In genomic region chr2:180350700-180351099, GRCm38 (mm10) we compare ENCODE assay signal across 9 mouse cellular contexts. TPM values are rescaled to one million over a fixed set of nuclear protein-coding genes. Genes with fewer than 3 reads are reported as not detected.
DNase-seq lines count a peak whose midpoint lies in the region; ATAC-seq and TF ChIP-seq lines count a peak whose summit lies in the region.
"Had no signal": no experiment of that assay in that cellular context is flagged by ENCODE, and none has a peak within 500 bp of the region (broad histone marks: within the 10 kb centered on the region; RNA-seq: fewer than 3 reads in every experiment).

No protein-coding gene starts in this region.

- H3K27ac ChIP-seq in kidney, embryonic 16.5 days (ENCODE audit: low read length), result no peak overlapping the region
- H3K27ac ChIP-seq in liver, embryonic 14.5 days, result no peak overlapping the region
- H3K27ac ChIP-seq: liver, embryonic 15.5 days; stomach, embryonic 15.5 days had no signal

- H3K9me3 ChIP-seq in kidney, embryonic 16.5 days (ENCODE audit: low read length), result no peaks in the 10 kb centered on the region
- no peaks in the 10 kb centered on the region for H3K9me3 ChIP-seq in liver, embryonic 14.5 days (ENCODE audit: control insufficient read depth, low read length)
- H3K9me3 ChIP-seq: liver, embryonic 15.5 days; stomach, embryonic 15.5 days had no signal

- peak; percentile 37 for DNase-seq in kidney, adult 9 months
- DNase-seq in ES-CJ7 (ENCODE audit: low read depth, low spot score), result peak; percentile 70
- peak; percentile 75 for DNase-seq in R1 (ENCODE audit: low read depth, low spot score)
- DNase-seq in liver, embryonic 14.5 days (ENCODE audit: low read depth in 3 of 3, low spot score in 3 of 3), result peak in 2 of 3 experiments; percentile 6 to 7
- no peak for DNase-seq in gastrocnemius, postnatal 4 days (ENCODE audit: low spot score in 2 of 2)
- DNase-seq in layer of hippocampus, adult 8-10 months (ENCODE audit: low spot score in 2 of 2), result no peak

- H3K4me1 ChIP-seq in kidney, embryonic 16.5 days (ENCODE audit: insufficient read depth, low read length), result peaks cover 3% of the 10 kb centered on the region
- H3K4me1 ChIP-seq in liver, embryonic 14.5 days (replicated peaks; ENCODE audit: control insufficient read depth in 2 of 2, insufficient read depth in 2 of 2, low read length in 1 of 2), result no peaks in the 10 kb centered on the region
- H3K4me1 ChIP-seq: liver, embryonic 15.5 days; stomach, embryonic 15.5 days had no signal

- no peak overlapping the region for H3K4me2 ChIP-seq in kidney, embryonic 16.5 days (replicated peaks; ENCODE audit: low read depth, low read length)
- no peak overlapping the region for H3K4me2 ChIP-seq in liver, embryonic 14.5 days (ENCODE audit: low read depth)
- H3K4me2 ChIP-seq: liver, embryonic 15.5 days; stomach, embryonic 15.5 days had no signal

- no peak overlapping the region for H3K9ac ChIP-seq in kidney, embryonic 16.5 days (replicated peaks; ENCODE audit: low read length)
- H3K9ac ChIP-seq in liver, embryonic 14.5 days (replicated peaks), result no peak overlapping the region
- H3K9ac ChIP-seq: liver, embryonic 15.5 days; stomach, embryonic 15.5 days had no signal

- 48% methylated on average over 2 of the region's 2 CpGs for WGBS in kidney, embryonic 16.5 days
- WGBS in liver, embryonic 14.5 days (ENCODE audit: insufficient replicate concordance), result 45% methylated on average over 2 of the region's 2 CpGs

- H3K36me3 ChIP-seq in kidney, embryonic 16.5 days (ENCODE audit: insufficient read depth, low read length), result no peaks in the 10 kb centered on the region
- no peaks in the 10 kb centered on the region for H3K36me3 ChIP-seq in liver, embryonic 14.5 days (replicated peaks; ENCODE audit: control insufficient read depth, insufficient read depth, low read depth)
- H3K36me3 ChIP-seq: liver, embryonic 15.5 days; stomach, embryonic 15.5 days had no signal

- TF ChIP-seq EP300 in liver, embryonic 14.5 days (IDR thresholded peaks at IDR 0.05; ENCODE audit: low read depth), result no peak

- ATAC-seq in kidney, embryonic 16.5 days (ENCODE audit: low FRiP score, low TSS enrichment), result no peak
- no peak for ATAC-seq in liver, embryonic 14.5 days (ENCODE audit: insufficient read depth)

- TF ChIP-seq CTCF in liver, embryonic 14.5 days (IDR thresholded peaks at IDR 0.05; ENCODE audit: low read depth), result peak; percentile 75

- H3K4me3 ChIP-seq in kidney, embryonic 16.5 days (ENCODE audit: low read length), result no peak overlapping the region
- no peak overlapping the region for H3K4me3 ChIP-seq in liver, embryonic 14.5 days (ENCODE audit: insufficient read depth in 1 of 2, low read depth in 2 of 2, low read length in 2 of 2)
- H3K4me3 ChIP-seq: liver, embryonic 15.5 days; stomach, embryonic 15.5 days had no signal

- H3K27me3 ChIP-seq in kidney, embryonic 16.5 days (ENCODE audit: insufficient read depth, low read length), result no peaks in the 10 kb centered on the region
- H3K27me3 ChIP-seq in liver, embryonic 14.5 days (ENCODE audit: control insufficient read depth, insufficient read depth, low read length), result no peaks in the 10 kb centered on the region
- H3K27me3 ChIP-seq: stomach, embryonic 15.5 days had no signal

RNA-seq across cellular contexts. Expression of gene Gata5, which starts 16.2 kb away (rescaled TPM):
- polyA plus RNA-seq in kidney, embryonic 16.5 days (2015; fragmentation: Nextera tagmentation; extraction: Ambion mirVana), result 3.9 and 4.6 TPM in 2 replicates
- 0.27 and 0.35 TPM in 2 replicates for polyA plus RNA-seq in liver, embryonic 14.5 days (2012; rRNA removed)
- 0.20 and 0.22 TPM in 2 replicates for polyA plus RNA-seq in liver, embryonic 14.5 days (2014; fragmentation: Nextera tagmentation; extraction: Ambion mirVana)
- total RNA-seq in gastrocnemius, postnatal 4 days (2021), result under 1 TPM in 1 of 2 experiments, not detected in 1; 0.08 TPM
- total RNA-seq in layer of hippocampus, adult 8-10 months (2022), result not detected

Comparison
In these comparisons a context has a peak if more than half of its experiments do, and no peak if none do; other contexts are left out.
1. DNase-seq: peak in kidney, adult 9 months (single experiment), ES-CJ7 (single experiment), R1 (single experiment) and liver, embryonic 14.5 days (2 of 3); none in gastrocnemius, postnatal 4 days (0 of 2) and layer of hippocampus, adult 8-10 months (0 of 2).